Mouse (Mus musculus) right cerebral cortex, adult 18-20 months (tissue): Measurements from ENCODE around the gene Pfkm.

ENCODE experiments used
- DNase-seq: peaks from one replicate; pipeline ENCODE4 v3.0.0; 2022; ENCODE audit warnings: mixed read lengths

Gene Pfkm

DNA sequence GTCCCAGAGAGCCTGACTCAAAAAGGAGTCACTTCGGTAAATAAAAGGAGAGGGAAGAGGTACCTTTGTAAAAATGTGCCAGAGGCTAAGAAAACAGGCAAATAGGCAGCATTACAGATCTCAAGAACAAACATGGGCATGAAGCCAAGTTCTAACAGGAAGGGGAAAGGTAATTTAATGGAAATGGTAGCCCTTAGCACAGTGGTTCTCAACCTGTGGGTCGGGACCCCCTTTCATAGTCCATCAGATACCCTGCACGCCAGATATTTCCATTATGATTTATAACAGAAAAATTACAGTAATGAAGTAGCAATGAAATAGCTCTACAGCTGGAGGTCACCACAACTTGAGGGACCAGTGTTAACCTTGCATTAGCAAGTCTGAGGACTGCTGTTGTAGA lies 84.9 kb downstream of the Pfkm start:
- no peak for DNase-seq

DNA sequence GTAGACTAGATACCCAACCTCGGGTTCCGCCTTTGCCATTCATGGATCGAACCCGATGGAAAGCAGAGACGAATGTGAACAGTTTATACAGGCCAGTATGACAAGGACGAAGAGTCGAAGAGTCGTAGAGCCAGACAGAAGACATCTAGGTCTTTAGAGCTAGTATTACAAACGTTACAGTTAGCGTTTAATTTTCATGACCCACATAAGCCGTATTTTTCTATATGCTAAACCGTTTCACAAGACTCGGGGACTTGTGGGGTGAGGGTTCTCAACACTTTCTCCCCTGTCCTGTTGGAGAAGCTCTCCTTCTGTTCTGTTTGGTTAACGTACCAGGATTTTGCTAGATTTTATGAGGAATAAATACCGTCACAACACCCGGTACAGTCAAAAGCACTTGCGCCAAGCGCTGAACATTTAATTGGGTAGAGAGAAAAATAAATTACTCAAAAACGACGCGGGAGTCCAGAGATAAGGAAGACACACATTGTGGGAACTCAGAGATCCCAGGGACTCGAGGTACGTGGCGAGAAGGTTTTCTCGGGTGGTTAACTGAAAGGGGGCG lies 88.3 kb downstream of the Pfkm start:
- no peak for DNase-seq

DNA sequence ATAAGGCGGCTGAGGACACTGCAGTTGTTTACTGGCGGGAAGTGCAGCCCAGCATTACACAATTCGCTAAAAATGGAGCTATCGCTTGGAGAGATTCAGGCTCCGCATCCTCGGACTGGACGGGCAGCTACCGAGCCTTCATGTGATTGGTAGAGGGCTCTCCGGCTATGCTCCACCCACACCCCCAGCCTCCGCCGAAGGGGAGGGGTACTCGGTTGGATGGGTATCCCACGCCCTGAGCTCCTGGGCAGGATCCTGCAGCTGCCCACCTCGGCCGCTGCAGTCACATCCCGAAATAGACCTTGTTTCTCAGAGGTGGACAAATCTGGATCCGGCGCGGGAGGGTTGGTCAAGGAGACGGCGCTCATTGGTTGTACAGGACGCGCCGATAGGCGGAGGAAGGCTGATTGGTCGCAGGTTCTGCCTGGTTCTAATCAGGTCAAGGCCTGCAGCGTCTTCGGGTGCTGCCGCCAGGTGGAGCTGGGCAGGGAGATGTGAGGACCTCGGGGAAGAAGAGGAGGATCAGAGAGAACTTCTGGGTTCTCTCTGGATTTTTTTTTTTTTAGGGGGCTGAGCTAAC lies 88.8 kb downstream of the Pfkm start:
- DNase-seq = peak; percentile 97
